ENCODE assay signal across 11 mouse cellular contexts in the genomic region with DNA sequence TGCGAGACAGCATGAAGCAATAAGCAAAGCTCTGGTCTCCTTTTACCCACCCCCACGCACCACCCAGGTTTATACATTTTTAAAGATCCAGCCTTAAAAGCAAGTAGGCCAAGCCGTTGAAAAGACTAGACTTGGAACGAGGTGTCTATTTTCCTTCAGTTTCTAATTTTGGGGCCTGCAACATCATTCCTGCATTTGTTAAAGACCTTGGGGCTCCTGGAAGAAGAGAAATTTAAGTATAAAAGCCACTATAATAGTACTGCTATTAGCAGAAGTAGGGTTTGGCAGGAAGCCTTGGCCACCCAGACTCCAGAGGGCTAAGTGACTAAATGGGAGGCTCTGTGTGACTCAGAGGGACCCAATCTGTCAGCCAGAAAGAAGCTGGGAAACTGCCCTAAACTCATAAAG.
DNase-seq lines count a peak whose midpoint lies in the region; ATAC-seq lines count a peak whose summit lies in the region.
"Had no signal": no experiment of that assay in that cellular context is flagged by ENCODE, and none has a peak within 500 bp of the region (broad histone marks: within the 10 kb centered on the region; RNA-seq: fewer than 3 reads in every experiment).

No protein-coding gene starts in this region.

- no peaks in the 10 kb centered on the region for H3K9me3 ChIP-seq in embryonic facial prominence, embryonic 13.5 days
- no peaks in the 10 kb centered on the region for H3K9me3 ChIP-seq in embryonic facial prominence, embryonic 10.5 days
- no peaks in the 10 kb centered on the region for H3K9me3 ChIP-seq in embryonic facial prominence, embryonic 14.5 days (ENCODE audit: control insufficient read depth, low read length)
- H3K9me3 ChIP-seq: intestine, embryonic 15.5 days; liver, embryonic 15.5 days; neural tube, embryonic 13.5 days had no signal

- no peak overlapping the region for H3K4me2 ChIP-seq in embryonic facial prominence, embryonic 13.5 days
- H3K4me2 ChIP-seq in embryonic facial prominence, embryonic 14.5 days (ENCODE audit: low read depth, low read length) = no peak overlapping the region
- H3K4me2 ChIP-seq: intestine, embryonic 15.5 days; liver, embryonic 15.5 days; neural tube, embryonic 13.5 days had no signal

- H3K27me3 ChIP-seq in embryonic facial prominence, embryonic 13.5 days = no peaks in the 10 kb centered on the region
- no peaks in the 10 kb centered on the region for H3K27me3 ChIP-seq in embryonic facial prominence, embryonic 10.5 days (replicated peaks; ENCODE audit: low read depth, poor library complexity, severe bottlenecking)
- no peaks in the 10 kb centered on the region for H3K27me3 ChIP-seq in embryonic facial prominence, embryonic 14.5 days (replicated peaks; ENCODE audit: control insufficient read depth, insufficient read depth, low read length)
- H3K27me3 ChIP-seq: intestine, embryonic 15.5 days; liver, embryonic 15.5 days; neural tube, embryonic 13.5 days had no signal

- no peak for DNase-seq in embryonic facial prominence, embryonic 10.5 days (ENCODE audit: low spot score)
- DNase-seq in 3T3-L1 (ENCODE audit: low read depth, low spot score) = peak; percentile 64
- peak; percentile 44 for DNase-seq in embryonic facial prominence, embryonic 14.5 days (ENCODE audit: low spot score)
- DNase-seq in left cerebral cortex, adult 18-20 months (ENCODE audit: low spot score in 2 of 2) = peak; percentile 73 to 81
- DNase-seq in gastrocnemius, postnatal 36 days = no peak
- no peak for DNase-seq in ovary, postnatal 36 days (ENCODE audit: low spot score)

- H3K36me3 ChIP-seq in embryonic facial prominence, embryonic 13.5 days = peaks cover 9% of the 10 kb centered on the region
- H3K36me3 ChIP-seq in embryonic facial prominence, embryonic 10.5 days (replicated peaks) = 0 out of 2 replicates have a peak, but pooled peaks cover 2% of the 10 kb centered on the region
- 0 out of 2 replicates have a peak, but pooled peaks cover 4% of the 10 kb centered on the region for H3K36me3 ChIP-seq in embryonic facial prominence, embryonic 14.5 days (ENCODE audit: control insufficient read depth, insufficient read depth, low read length)
- H3K36me3 ChIP-seq: intestine, embryonic 15.5 days; liver, embryonic 15.5 days had no signal

- ATAC-seq in embryonic facial prominence, embryonic 13.5 days (ENCODE audit: insufficient number of reproducible peaks, insufficient read depth, low FRiP score, low TSS enrichment, low read depth) = no peak
- no peak for ATAC-seq in embryonic facial prominence, embryonic 14.5 days (ENCODE audit: low read depth)
- ATAC-seq in megakaryocyte, adult 5-6 weeks (ENCODE audit: poor library complexity, severe bottlenecking) = no peak
- ATAC-seq: intestine, embryonic 15.5 days had no signal

- intact Hi-C loops in gastrocnemius, postnatal 36 days (cut with DNase I) = no loop called here

- H3K4me3 ChIP-seq in embryonic facial prominence, embryonic 13.5 days = no peak overlapping the region
- H3K4me3 ChIP-seq in embryonic facial prominence, embryonic 10.5 days = no peak overlapping the region
- no peak overlapping the region for H3K4me3 ChIP-seq in embryonic facial prominence, embryonic 14.5 days (ENCODE audit: low read depth, low read length)
- H3K4me3 ChIP-seq: intestine, embryonic 15.5 days; liver, embryonic 15.5 days; neural tube, embryonic 13.5 days had no signal

- peaks cover 19% of the 10 kb centered on the region for H3K4me1 ChIP-seq in embryonic facial prominence, embryonic 13.5 days
- H3K4me1 ChIP-seq in embryonic facial prominence, embryonic 10.5 days = peaks cover 9% of the 10 kb centered on the region
- peaks cover 13% of the 10 kb centered on the region; the same call in 1 of the 2 replicates for H3K4me1 ChIP-seq in embryonic facial prominence, embryonic 14.5 days (ENCODE audit: control insufficient read depth, insufficient read depth, low read length)
- H3K4me1 ChIP-seq: intestine, embryonic 15.5 days; liver, embryonic 15.5 days had no signal

- 0 out of 2 replicates have a peak overlapping the region, but pooled peaks have one; percentile 2 for H3K27ac ChIP-seq in embryonic facial prominence, embryonic 13.5 days
- no peak overlapping the region for H3K27ac ChIP-seq in embryonic facial prominence, embryonic 10.5 days (replicated peaks)
- no peak overlapping the region for H3K27ac ChIP-seq in embryonic facial prominence, embryonic 14.5 days (replicated peaks; ENCODE audit: low read depth, low read length)
- H3K27ac ChIP-seq: intestine, embryonic 15.5 days; liver, embryonic 15.5 days; neural tube, embryonic 13.5 days had no signal

- H3K9ac ChIP-seq in embryonic facial prominence, embryonic 13.5 days = no peak overlapping the region
- H3K9ac ChIP-seq in embryonic facial prominence, embryonic 14.5 days (ENCODE audit: low read depth, low read length) = no peak overlapping the region
- H3K9ac ChIP-seq: intestine, embryonic 15.5 days; liver, embryonic 15.5 days; neural tube, embryonic 13.5 days had no signal

- 61% methylated on average over 4 of the region's 4 CpGs for WGBS in embryonic facial prominence, embryonic 13.5 days
- WGBS in embryonic facial prominence, embryonic 10.5 days = 91% methylated on average over 4 of the region's 4 CpGs
- WGBS in embryonic facial prominence, embryonic 14.5 days = 57% methylated on average over 4 of the region's 4 CpGs

Comparison
In these comparisons a context has a peak if more than half of its experiments do, and no peak if none do; other contexts are left out.
1. DNase-seq: peak in 3T3-L1 (single experiment), embryonic facial prominence, embryonic 14.5 days (single experiment) and left cerebral cortex, adult 18-20 months (2 of 2); none in embryonic facial prominence, embryonic 10.5 days (single experiment), gastrocnemius, postnatal 36 days (0 of 2) and ovary, postnatal 36 days (single experiment).